Mouse (Mus musculus) lung, embryonic 14.5 days (tissue): ENCODE measurements around the gene Gm43517. TPM values are rescaled to one million over a fixed set of nuclear protein-coding genes. Genes with fewer than 3 reads are reported as not detected.

Experiments
- ATAC-seq: fragments of 200-750 bp; cut with Nextera tagmentation; 2 replicates; pipeline ENCODE4 v1.8.0; 2017; ENCODE audit warnings: mild to moderate bottlenecking, moderate TSS enrichment, moderate library complexity; ENCODE audit not compliant: insufficient read depth
- DNase-seq: peaks from one replicate; pipeline ENCODE4 v3.0.0-alpha.2; 2015
- H3K27ac ChIP-seq: fragments of 300-500 bp; sonication (generic); 2 replicates; pipeline ENCODE4 v1.5.1; 2014; ENCODE audit warnings: low read depth, mild to moderate bottlenecking, moderate library complexity
- H3K27me3 ChIP-seq: fragments of 300-500 bp; sonication (generic); 2 replicates; pipeline ENCODE4 v1.6.1; 2014; ENCODE audit warnings: low read length, control low read depth; ENCODE audit not compliant: insufficient read depth
- H3K36me3 ChIP-seq: fragments of 300-500 bp; sonication (generic); 2 replicates; pipeline ENCODE4 v1.6.1; 2014; ENCODE audit warnings: control low read depth; ENCODE audit not compliant: insufficient read depth
- H3K4me1 ChIP-seq: fragments of 300-500 bp; sonication (generic); 2 replicates; pipeline ENCODE4 v1.6.1; 2014; ENCODE audit warnings: antibody characterized with exemption, control low read depth; ENCODE audit not compliant: insufficient read depth
- H3K4me2 ChIP-seq: fragments of 300-500 bp; sonication (generic); 2 replicates; pipeline ENCODE4 v1.6.1; 2014; ENCODE audit warnings: mild to moderate bottlenecking
- H3K4me3 ChIP-seq: fragments of 300-500 bp; sonication (generic); 2 replicates; pipeline ENCODE4 v1.5.1; 2014; ENCODE audit warnings: low read depth, low read length
- H3K9ac ChIP-seq: fragments of 300-500 bp; sonication (generic); 2 replicates; pipeline ENCODE4 v1.6.1; 2014
- H3K9me3 ChIP-seq: fragments of 300-500 bp; sonication (generic); 2 replicates; pipeline ENCODE4 v1.6.1; 2016; ENCODE audit warnings: low read depth, low read length, control low read depth
- CTCF ChIP-seq: IDR thresholded peaks from 2 replicates; pipeline ENCODE4 v1.5.1; 2016; ENCODE audit warnings: antibody characterized with exemption, low read depth
- WGBS: fragments of 180-500 bp; shearing (Covaris S2); extraction: QIAGEN DNeasy Blood & Tissue Kit; methylation state at CpG from one replicate; pipeline ENCODE4 v1.1.7; 2014; 5-methylcytosine and 5-hydroxymethylcytosine counted together
- polyA plus RNA-seq: library from polyadenylated mRNA; unstranded; fragments of >200 nt; fragmentation: Nextera tagmentation; extraction: Ambion mirVana; gene quantifications from 2 replicates; pipeline ENCODE4 v1.2.1, GENCODE M21; 2014

Gene Gm43517
- polyA plus RNA-seq, 1 experiment from 2014 or later = not detected

DNA sequence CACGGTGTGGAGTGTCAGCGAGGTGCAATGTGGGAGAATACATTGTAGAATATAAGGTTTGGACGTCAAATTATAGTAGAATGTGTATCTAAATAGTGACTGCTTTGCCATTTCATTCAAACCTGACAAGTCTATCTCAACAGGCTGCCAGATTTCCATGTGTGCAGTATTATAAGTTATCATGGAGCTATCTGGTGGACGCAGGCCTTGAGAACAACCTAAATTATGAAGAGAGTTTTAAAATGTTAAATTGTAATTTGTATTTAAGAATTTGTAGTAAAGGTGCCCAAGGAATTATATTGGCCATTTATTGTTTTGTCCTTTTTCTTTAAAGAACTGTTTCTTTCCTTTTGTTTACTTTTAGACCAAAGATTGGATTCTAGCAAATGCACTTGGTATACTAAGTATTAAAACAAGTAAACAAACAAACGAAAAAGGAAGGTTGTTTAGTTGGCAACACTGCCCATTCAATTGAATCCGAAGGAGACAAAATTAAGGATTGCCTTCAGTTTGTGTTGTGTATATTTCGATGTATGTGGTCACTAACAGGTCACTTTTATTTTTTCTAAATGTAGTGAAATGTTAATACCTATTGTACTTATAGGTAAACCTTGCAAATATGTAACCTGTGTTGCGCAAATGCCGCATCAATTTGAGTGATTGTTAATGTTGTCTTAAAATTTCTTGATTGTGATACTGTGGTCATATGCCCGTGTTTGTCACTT is 1.3 kb downstream of the Gm43517 start:
- no peaks in the 10 kb centered on the region for H3K9me3 ChIP-seq
- no peak overlapping the region; the same call in 1 of the 2 replicates for H3K4me3 ChIP-seq
- H3K4me2 ChIP-seq = no peak overlapping the region
- no peak overlapping the region for H3K27ac ChIP-seq
- ATAC-seq (no peak), DNase-seq (peak; percentile 12)
- peaks cover 85% of the 10 kb centered on the region for H3K27me3 ChIP-seq
- no peak for TF ChIP-seq CTCF
- H3K4me1 ChIP-seq = peaks cover 4% of the 10 kb centered on the region; the same call in 1 of the 2 replicates
- no peak overlapping the region for H3K9ac ChIP-seq
- no peaks in the 10 kb centered on the region for H3K36me3 ChIP-seq
- WGBS = 17% methylated on average over 10 of the region's 10 CpGs

DNA sequence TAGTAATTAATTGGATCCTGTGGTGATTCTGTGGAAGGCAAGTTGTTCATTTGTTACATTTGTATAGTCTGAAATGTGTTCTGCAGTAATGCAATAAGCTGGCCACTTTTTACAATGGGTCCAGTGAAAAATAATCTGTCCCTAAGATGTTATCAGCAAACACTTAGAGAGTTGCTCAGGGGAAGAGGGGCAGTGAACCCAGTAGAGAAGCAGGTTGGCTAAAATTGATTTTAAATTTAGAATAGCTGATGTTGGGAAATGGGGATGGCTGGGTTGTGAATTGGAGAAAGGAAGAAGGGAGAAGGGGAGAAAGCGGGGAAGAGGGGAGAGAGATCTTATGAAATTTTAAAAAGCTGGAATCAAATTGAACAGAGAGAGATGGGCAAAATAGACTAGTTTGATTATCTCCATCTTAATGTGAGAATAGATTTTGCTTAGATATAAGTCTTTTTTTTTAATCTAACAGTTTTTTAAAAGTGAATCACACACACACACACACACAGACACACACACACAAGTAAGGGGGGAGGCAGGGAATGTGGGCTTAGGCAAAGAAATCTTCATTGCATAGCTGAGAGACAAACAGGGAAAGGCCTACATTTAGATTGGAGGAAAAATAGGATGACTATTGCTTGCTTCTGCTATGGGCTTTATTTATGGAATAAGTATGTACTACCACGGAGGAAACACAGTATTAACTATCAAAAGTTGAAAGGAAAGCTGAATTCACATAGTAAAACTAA is 3.1 kb downstream of the Gm43517 start:
- DNase-seq = no peak
- 20% methylated on average over 2 of the region's 2 CpGs for WGBS
- Histone ChIP-seq H3K4me1 (peaks cover 4% of the 10 kb centered on the region; the same call in 1 of the 2 replicates), H3K27me3 (peaks cover 85% of the 10 kb centered on the region), H3K9ac (no peak overlapping the region), H3K27ac (no peak overlapping the region), H3K9me3 (no peaks in the 10 kb centered on the region), H3K4me3 (no peak overlapping the region), H3K4me2 (no peak overlapping the region), H3K36me3 (no peaks in the 10 kb centered on the region)
- no peak for ATAC-seq
- TF ChIP-seq CTCF = no peak

GRCm38 (mm10) chr12:49389666-49390065 is 4.7 kb downstream of the Gm43517 start:
- Histone ChIP-seq H3K4me1 (no peaks in the 10 kb centered on the region), H3K4me2 (no peak overlapping the region), H3K36me3 (no peaks in the 10 kb centered on the region), H3K9ac (no peak overlapping the region), H3K27ac (no peak overlapping the region), H3K27me3 (peaks cover 82% of the 10 kb centered on the region), H3K4me3 (no peak overlapping the region), H3K9me3 (no peaks in the 10 kb centered on the region)
- 7% methylated on average over 5 of the region's 5 CpGs for WGBS
- DNase-seq (no peak), ATAC-seq (no peak)
- TF ChIP-seq CTCF = no peak

- Histone ChIP-seq H3K4me2 (no peak overlapping the region), H3K36me3 (no peaks in the 10 kb centered on the region), H3K4me1 (no peaks in the 10 kb centered on the region), H3K9me3 (no peaks in the 10 kb centered on the region), H3K27me3 (peaks cover 82% of the 10 kb centered on the region), H3K9ac (no peak overlapping the region), H3K27ac (no peak overlapping the region), H3K4me3 (no peak overlapping the region)
- ATAC-seq = no peak
- 6% methylated on average over 13 of the region's 13 CpGs for whole genome bisulfite sequencing
- DNase-seq = no peak
- TF ChIP-seq CTCF = no peak
Observed at GRCm38 (mm10) chr12:49390257-49390656, 5.3 kb downstream of the Gm43517 start.

DNA sequence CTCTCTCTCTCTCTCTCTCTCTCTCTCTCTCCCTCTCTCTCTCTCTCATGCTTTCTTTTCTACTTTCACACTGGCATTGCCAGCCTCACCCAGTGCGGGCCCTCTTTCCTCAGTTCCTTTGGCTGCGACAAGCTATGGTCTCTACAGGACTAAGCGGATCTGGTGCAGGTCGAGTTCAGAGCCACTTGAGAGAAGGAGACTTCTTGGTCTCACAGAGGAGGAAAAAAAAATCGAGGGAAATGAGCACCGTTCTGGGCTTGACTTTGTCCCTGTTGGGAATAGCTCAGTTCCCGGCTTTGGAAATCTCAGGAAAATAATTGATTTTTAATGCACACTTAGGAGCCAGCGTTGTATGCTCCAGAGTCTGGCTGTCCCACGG is 5.9 kb downstream of the Gm43517 start:
- Histone ChIP-seq H3K9ac (no peak overlapping the region), H3K27me3 (peaks cover 80% of the 10 kb centered on the region), H3K4me3 (peak overlapping the region; percentile 18), H3K4me2 (peak overlapping the region; percentile 46), H3K4me1 (no peaks in the 10 kb centered on the region), H3K27ac (no peak overlapping the region), H3K36me3 (no peaks in the 10 kb centered on the region), H3K9me3 (no peaks in the 10 kb centered on the region)
- DNase-seq (no peak), ATAC-seq (no peak)
- TF ChIP-seq CTCF = no peak
- 3% methylated on average over 9 of the region's 9 CpGs for WGBS

- no peak overlapping the region for H3K9ac ChIP-seq
- H3K4me2 ChIP-seq = peak overlapping the region; percentile 46
- H3K27ac ChIP-seq = no peak overlapping the region
- WGBS = 1% methylated on average over 42 of the region's 42 CpGs
- ATAC-seq (peak; percentile 95), DNase-seq (peak; percentile 85)
- H3K9me3 ChIP-seq = no peaks in the 10 kb centered on the region
- H3K4me1 ChIP-seq = no peaks in the 10 kb centered on the region
- peak overlapping the region; percentile 18 for H3K4me3 ChIP-seq
- peaks cover 77% of the 10 kb centered on the region for H3K27me3 ChIP-seq
- H3K36me3 ChIP-seq = no peaks in the 10 kb centered on the region
- TF ChIP-seq CTCF = peak; percentile 67
Observed at GRCm38 (mm10) chr12:49391305-49392040, 6.5 kb downstream of the Gm43517 start.

DNA sequence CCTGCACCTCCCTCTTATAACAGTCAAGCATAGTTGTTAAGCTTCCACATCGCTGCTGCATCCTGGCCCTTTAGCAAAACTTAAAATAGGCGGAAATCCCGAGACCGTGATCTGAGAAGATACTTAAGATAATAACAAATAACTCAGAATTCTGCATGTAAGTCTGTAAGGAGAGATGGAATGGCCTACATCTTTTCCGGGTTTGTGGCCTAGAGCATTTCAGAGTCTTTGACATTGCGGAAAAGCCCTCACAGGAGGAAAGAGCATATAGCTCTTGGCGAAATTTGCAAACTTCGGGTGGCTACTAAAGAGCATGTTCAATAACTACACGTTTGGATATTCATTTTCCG is 7.0 kb downstream of the Gm43517 start:
- Histone ChIP-seq H3K9ac (no peak overlapping the region), H3K9me3 (no peaks in the 10 kb centered on the region), H3K36me3 (no peaks in the 10 kb centered on the region), H3K4me2 (peak overlapping the region; percentile 46; the same call in 1 of the 2 replicates), H3K4me3 (peak overlapping the region; percentile 18; the same call in 1 of the 2 replicates), H3K27ac (no peak overlapping the region), H3K27me3 (peaks cover 78% of the 10 kb centered on the region), H3K4me1 (no peaks in the 10 kb centered on the region)
- ATAC-seq (no peak), DNase-seq (no peak)
- 4% methylated on average over 10 of the region's 10 CpGs for WGBS
- TF ChIP-seq CTCF = no peak
